Mouse (Mus musculus) cerebellum, adult 2 months (tissue): Measurements from ENCODE around the gene Cers6.

Experiments
- CTCF ChIP-seq: fragments of 200-500 bp; IDR thresholded peaks from 2 replicates; pipeline ENCODE4 v1.5.1; 2011; ENCODE audit warnings: low read depth, mild to moderate bottlenecking, control low read depth, low read length, moderate library complexity, borderline replicate concordance; ENCODE audit not compliant: insufficient read depth
- POLR2A ChIP-seq: fragments of 200-500 bp; IDR thresholded peaks from 2 replicates; pipeline ENCODE4 v1.6.1; 2011; ENCODE audit warnings: low read length, control low read depth, borderline replicate concordance; ENCODE audit not compliant: insufficient read depth

- TF ChIP-seq CTCF, result no peak
- TF ChIP-seq POLR2A, result no peak
Observed at GRCm38 (mm10) chr2:69061910-69062689, 200.9 kb downstream of the Cers6 start.
